Mouse (Mus musculus) olfactory bulb, adult 2 months (tissue): ENCODE measurements at regions not wholly inside any gene's neighbourhood (a gene's known extent, or its start where the extent isn't known, plus 50 kb on each side); places are given as distances from the start of the nearest gene placed in this dataset.
"Not testable (repeated sequence)": the region's sequence is repeated elsewhere in the genome, so short reads cannot be mapped to it uniquely, and the experiment has no call there.

Experiments
- H3K27ac ChIP-seq: fragments of 200-500 bp; 2 replicates; pipeline ENCODE4 v1.5.1; 2012; ENCODE audit warnings: low read depth, low read length; ENCODE audit not compliant: insufficient read depth
- H3K4me1 ChIP-seq: fragments of 200-500 bp; 2 replicates; pipeline ENCODE4 v1.6.1; 2012; ENCODE audit warnings: low read length; ENCODE audit not compliant: control insufficient read depth, insufficient read depth
- H3K4me3 ChIP-seq: fragments of 200-500 bp; 2 replicates; pipeline ENCODE4 v1.5.1; 2012; ENCODE audit warnings: mild to moderate bottlenecking, low read depth, low read length, moderate library complexity; ENCODE audit not compliant: insufficient read depth
- CTCF ChIP-seq: fragments of 200-500 bp; IDR thresholded peaks from 2 replicates; pipeline ENCODE4 v1.5.1; 2012; ENCODE audit warnings: low read depth, mild to moderate bottlenecking, low read length, moderate library complexity; ENCODE audit not compliant: insufficient read depth
- POLR2A ChIP-seq: fragments of 200-500 bp; IDR thresholded peaks from 2 replicates; pipeline ENCODE4 v1.6.1; 2012; ENCODE audit warnings: mild to moderate bottlenecking, low read depth, low read length, moderate library complexity; ENCODE audit not compliant: insufficient read depth
- WGBS: fragments of 180-500 bp; shearing (Covaris S2); methylation state at CpG from one replicate; pipeline ENCODE4 v1.1.7; 2018; 5-methylcytosine and 5-hydroxymethylcytosine counted together

DNA sequence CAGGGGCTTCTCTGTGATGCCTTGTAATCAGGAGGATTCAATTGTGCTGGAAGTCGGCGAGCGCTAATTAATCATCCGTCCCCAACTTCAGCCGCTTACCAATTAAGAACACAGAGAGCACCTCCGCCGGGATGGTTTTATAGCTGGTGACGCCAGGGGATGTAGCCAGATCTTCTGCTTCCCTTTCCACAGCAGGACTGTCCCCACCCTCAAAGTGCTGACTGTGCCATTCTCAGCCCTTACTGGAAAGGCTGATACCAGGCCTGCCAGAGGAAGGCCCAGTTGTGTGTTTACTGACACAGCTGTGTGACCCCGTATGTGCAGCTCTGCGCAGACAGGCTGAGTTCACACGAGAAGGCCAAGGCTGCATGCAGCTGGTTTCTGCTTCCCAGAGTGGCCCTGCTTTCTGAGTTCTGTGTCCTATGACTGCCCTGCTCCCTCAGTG, 59.9 kb upstream of the Bend4 start:
- H3K27ac ChIP-seq, result no peak overlapping the region
- 44% methylated on average over 11 of the region's 11 CpGs for WGBS
- H3K4me3 ChIP-seq, result no peak overlapping the region
- H3K4me1 ChIP-seq, result no peaks in the 10 kb centered on the region
- TF ChIP-seq CTCF, result no peak
- TF ChIP-seq POLR2A, result no peak

DNA sequence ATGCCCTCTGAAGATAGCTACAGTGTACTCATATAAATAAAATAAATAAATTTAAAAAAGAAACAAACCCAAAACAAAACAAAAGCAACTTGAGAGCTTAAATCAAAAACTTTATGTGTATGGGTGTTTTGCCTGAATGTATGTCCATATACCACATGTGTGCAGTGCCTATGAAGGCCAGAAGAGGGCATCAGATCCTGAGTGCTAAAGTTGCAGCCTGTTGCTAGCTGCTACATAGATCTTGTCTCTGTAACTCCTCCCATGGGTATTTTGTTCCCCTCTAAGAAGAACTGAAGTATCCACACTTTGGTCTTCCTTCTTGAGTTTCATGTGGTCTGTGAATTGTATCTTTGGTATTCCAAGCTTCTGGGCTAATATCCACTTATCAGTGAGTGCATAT, 62.6 kb upstream of the Bend4 start:
- not testable (repeated sequence) for H3K4me1 ChIP-seq, H3K4me3 ChIP-seq, H3K27ac ChIP-seq

DNA sequence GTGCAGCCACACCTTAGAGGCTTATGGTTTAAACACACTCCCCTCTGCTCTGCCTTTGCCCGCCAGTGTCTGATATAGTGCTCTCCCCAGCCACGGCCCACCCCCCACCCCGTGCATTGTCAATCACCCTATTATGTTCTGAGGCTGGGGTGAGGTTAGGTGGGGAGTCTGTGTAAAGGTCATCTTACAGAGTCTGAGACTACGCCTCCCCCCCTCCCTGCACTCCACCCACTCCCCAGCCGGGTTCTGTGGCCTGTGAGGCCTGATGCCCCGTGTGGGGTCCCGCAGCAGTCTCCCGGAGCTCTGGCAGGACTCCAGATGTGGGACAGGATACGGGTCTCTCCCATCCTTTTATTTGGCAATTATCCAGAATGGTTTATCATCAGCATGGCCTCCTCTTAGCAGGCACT, 64.8 kb upstream of the Bend4 start:
- 35% methylated on average over 9 of the region's 9 CpGs for WGBS
- TF ChIP-seq POLR2A (no peak), CTCF (no peak)
- Histone ChIP-seq H3K4me3 (no peak overlapping the region), H3K4me1 (no peaks in the 10 kb centered on the region), H3K27ac (no peak overlapping the region)

DNA sequence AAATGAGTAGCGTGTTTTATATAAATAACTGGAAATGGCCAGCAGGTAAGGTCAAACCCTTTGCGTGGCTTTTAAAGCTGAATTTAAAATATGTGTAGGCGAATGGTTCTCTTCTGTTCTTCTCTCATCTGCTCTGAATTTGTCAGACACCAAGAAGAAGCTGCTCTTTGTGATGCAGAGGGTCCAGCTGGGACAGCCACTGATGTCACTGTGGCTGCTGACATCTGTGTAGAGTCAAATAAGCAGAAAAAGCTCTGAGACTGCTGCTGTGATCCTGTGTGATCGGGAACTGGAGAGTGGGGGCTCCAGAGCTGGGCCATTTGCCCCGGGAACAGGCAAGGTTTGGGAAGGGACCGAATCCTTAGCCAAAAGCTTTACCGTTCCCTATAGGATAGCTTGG, 68.6 kb upstream of the Bend4 start:
- H3K27ac ChIP-seq, result no peak overlapping the region
- WGBS, result 87% methylated on average over 7 of the region's 7 CpGs
- H3K4me3 ChIP-seq, result no peak overlapping the region
- no peaks in the 10 kb centered on the region for H3K4me1 ChIP-seq
- TF ChIP-seq POLR2A (no peak), CTCF (no peak)

DNA sequence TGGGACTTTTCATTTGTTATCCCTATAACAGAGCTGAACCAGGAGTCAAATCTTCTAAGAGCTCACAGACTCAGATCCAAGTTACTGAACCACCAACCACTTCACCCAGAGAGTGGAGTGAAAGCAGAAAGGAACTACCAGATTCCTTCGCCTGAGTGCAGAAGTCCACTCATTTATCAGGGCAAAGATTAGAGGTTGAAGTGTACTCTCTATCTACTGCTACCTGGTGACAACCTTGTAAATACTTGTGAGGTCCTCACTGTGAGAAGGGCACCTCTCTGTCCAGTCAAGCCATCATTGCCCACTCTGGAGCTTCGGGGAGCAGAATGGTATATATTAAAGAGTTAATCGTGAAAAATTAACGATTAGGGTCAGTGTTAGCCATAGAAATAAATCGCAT, 87.4 kb upstream of the Shisa3 start:
- TF ChIP-seq POLR2A (no peak), CTCF (no peak)
- Histone ChIP-seq H3K4me1 (no peaks in the 10 kb centered on the region), H3K4me3 (no peak overlapping the region), H3K27ac (no peak overlapping the region)
- 92% methylated on average over 5 of the region's 5 CpGs for WGBS

DNA sequence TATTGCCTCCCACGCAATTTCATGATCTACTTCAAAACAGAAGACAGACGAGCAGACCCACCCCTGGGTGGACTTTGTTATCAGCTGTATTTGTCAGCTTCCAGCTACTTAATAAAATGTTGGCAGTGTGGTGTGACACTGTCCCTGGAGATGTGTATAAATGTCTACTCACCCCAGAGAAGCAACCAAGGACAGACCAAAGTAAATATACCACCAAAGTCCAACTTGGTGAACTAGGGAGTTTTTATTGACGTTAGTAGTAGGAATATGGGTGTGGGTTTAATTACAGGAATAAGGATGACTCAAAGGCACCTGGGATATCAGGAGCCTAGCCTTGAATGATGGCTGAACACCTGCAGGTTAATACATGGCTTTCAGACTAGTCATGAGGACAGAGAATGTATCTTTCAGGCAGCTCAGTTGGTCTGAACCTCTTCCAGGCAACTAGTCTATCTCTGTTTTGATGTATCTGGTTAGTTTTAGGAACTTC, 86.2 kb upstream of the Shisa3 start:
- Histone ChIP-seq H3K4me1 (no peaks in the 10 kb centered on the region), H3K4me3 (no peak overlapping the region), H3K27ac (no peak overlapping the region)
- TF ChIP-seq POLR2A, result no peak
- no peak for TF ChIP-seq CTCF
- WGBS, result 78% methylated on average over 3 of the region's 3 CpGs

DNA sequence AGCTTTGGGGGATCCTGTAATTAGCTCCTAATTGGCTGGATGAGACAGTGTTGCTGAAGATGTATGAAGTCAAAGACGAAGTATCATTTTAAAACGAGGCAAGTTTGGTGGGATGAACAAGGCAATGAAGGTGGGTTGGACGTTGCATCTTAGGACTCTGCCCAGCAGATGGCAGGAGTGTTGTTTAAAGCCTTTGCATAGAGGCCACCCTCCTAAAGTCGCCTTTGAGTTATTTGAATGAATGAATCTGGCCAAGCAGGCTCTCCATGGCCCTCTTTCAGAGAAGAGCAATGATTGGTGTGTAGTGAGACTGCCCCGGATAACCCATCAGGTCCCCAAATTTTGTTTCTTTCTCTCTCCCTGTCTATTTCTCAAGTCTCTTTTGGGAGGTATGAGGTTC, 77.5 kb upstream of the Shisa3 start:
- Histone ChIP-seq H3K4me1 (0 out of 2 replicates have a peak, but pooled peaks cover 3% of the 10 kb centered on the region), H3K27ac (no peak overlapping the region), H3K4me3 (no peak overlapping the region)
- TF ChIP-seq POLR2A, result no peak
- no peak for TF ChIP-seq CTCF
- WGBS, result 43% methylated on average over 5 of the region's 5 CpGs

DNA sequence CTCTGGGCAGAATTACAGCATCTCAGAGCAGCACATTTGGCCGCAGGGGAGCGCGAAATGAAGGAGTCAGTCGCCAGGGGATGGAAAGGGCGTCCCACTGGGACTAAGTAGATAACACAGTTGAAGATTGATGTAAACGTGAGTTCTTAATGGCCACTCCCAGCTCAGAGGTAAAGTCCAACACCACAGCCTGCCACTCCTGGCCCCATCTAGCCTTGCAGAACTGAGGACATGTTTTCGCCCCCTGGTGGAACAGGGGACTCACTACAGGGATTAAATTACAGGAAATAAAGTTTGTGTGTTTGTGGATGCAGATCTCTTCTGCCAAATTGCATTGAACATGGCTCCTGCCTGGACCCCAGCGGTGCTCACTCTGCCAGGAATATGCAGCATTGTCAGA, 76.7 kb upstream of the Shisa3 start:
- Histone ChIP-seq H3K4me3 (no peak overlapping the region), H3K4me1 (0 out of 2 replicates have a peak, but pooled peaks cover 3% of the 10 kb centered on the region), H3K27ac (no peak overlapping the region)
- WGBS, result 47% methylated on average over 8 of the region's 8 CpGs
- peak; percentile 22; the same call in 1 of the 2 replicates for TF ChIP-seq CTCF
- TF ChIP-seq POLR2A, result no peak

DNA sequence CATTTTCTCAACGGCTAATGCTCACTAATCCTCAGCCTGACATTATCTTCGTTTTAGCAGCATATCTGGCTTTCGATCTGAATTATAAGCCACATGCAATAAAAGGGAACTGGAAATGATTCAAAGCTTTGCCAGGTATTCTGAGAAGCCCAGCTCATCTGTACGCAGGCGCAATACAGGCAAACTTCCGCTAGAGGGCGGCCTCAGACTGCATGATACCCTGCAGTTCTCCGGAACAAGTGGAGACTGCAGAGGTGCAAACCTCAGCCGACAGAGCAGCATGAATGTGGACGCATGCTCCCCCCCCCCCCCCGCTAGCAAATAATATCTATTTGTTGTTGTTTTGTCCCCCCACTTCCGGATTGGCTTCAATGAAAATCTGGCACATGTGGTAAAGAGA, 75.3 kb upstream of the Shisa3 start:
- WGBS, result 1% methylated on average over 12 of the region's 12 CpGs
- Histone ChIP-seq H3K4me1 (0 out of 2 replicates have a peak, but pooled peaks cover 3% of the 10 kb centered on the region), H3K4me3 (peak overlapping the region; percentile 25; the same call in 1 of the 2 replicates)

DNA sequence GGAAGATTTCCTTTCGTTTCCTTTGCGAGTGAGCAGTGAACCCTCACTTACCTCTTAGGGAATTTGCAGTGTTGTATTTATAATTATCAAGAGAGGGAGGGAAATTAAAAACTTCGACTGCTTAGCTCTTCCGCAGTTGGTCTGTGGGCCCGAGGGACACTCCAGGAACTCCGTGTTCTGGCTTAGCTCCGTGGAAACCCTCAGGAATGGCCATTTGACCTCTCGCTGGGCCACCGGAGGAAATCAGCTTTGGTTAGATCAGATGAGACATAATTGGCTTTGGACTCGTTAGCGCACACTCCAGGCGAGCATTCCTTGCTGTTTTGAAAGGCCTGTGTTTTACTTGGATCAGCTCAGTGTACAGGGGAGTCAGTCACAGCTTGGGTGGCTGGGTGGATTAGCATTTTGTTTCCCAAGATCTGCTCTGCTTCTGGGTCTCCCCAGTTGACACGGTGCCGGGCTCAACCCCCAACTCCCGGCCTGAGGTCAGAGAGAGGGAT, 74.9 kb upstream of the Shisa3 start:
- WGBS, result 10% methylated on average over 15 of the region's 15 CpGs
- Histone ChIP-seq H3K4me1 (0 out of 2 replicates have a peak, but pooled peaks cover 3% of the 10 kb centered on the region), H3K4me3 (peak overlapping the region; percentile 25), H3K27ac (no peak overlapping the region)
- TF ChIP-seq CTCF (no peak), POLR2A (no peak)

More for the DNA sequence above, 75.3 kb upstream of the Shisa3 start:
- H3K27ac ChIP-seq, result no peak overlapping the region
- no peak for TF ChIP-seq POLR2A
- peak; percentile 92 for TF ChIP-seq CTCF
